Mouse (Mus musculus): ENCODE measurements around the gene Gm5150.
"Not testable (repeated sequence)": the region's sequence is repeated elsewhere in the genome, so short reads cannot be mapped to it uniquely, and the experiment has no call there.

DNA sequence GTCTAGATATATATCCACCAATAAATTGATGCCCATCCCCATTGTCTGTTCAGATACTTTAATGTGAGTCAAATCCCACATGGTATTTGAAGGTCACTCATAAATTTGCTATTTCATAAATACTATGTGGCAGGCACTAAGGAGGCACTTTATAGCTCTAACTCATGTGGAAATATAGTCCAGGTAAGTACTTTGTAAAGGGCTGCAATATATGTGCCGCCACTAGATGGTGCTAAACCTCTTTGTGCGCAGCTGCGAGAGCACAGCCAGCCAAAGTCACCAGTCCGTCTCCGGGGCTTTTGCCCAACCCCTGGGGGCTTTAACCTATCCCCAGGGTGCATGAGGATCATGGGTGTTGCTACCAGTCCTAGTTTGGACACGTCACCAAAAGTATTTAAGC lies 18.8 kb upstream of the Gm5150 start:
- TF ChIP-seq CTCF (IDR thresholded peaks at IDR 0.05; ENCODE audit: low read depth, low read length): peak; percentile 21; the same call in 1 of the 2 replicates
- not testable (repeated sequence) for TF ChIP-seq POLR2A (IDR thresholded peaks at IDR 0.05; ENCODE audit: borderline replicate concordance, low read depth, low read length)
